Mouse (Mus musculus): ENCODE data around the gene Rabggtb. TPM values are rescaled to one million over a fixed set of nuclear protein-coding genes. Genes with fewer than 3 reads are reported as not detected.
A peak's percentile ranks its signal among the peaks of the same experiment; 100 is the strongest.

The Rabggtb gene
- total and polyA plus RNA-seq, 3 experiments = 223 to 316 (median 256) TPM

GRCm38 (mm10) chr3:153871396-153871795, 41.4 kb downstream of the Rabggtb start:
- Histone ChIP-seq H3K4me2 (ENCODE audit: insufficient read depth, low read depth, poor library complexity, severe bottlenecking) (no peak overlapping the region), H3K27ac (ENCODE audit: insufficient read depth, low read depth) (no peak overlapping the region), H3K9me3 (replicated peaks; ENCODE audit: low read length) (no peaks in the 10 kb centered on the region), H3K4me1 (ENCODE audit: control insufficient read depth in 1 of 2, insufficient read depth in 2 of 2) (no peaks in the 10 kb centered on the region), H3K27me3 (replicated peaks) (no peaks in the 10 kb centered on the region), H3K4me3 (replicated peaks in 1 of 3; ENCODE audit: low read depth in 2 of 3, low read length in 2 of 3, poor library complexity in 1 of 3) (no peak overlapping the region), H3K36me3 (replicated peaks in 1 of 2; ENCODE audit: control insufficient read depth in 1 of 2, insufficient read depth in 1 of 2, low read length in 1 of 2) (peaks cover 0 to 2% of the 10 kb centered on the region in 2 experiments), H3K9ac (ENCODE audit: insufficient read depth, low read depth) (no peak overlapping the region), H3K79me2 (replicated peaks; ENCODE audit: control insufficient read depth, extremely low read depth, insufficient read depth, poor library complexity, severe bottlenecking) (no peaks in the 10 kb centered on the region; the same call in 1 of the 2 replicates)
- in situ Hi-C loops (cut with MboI; ENCODE audit: low pct_ligation_motif_present, low pct_unique_long_range_greater_than_20kb, low sequenced_read_pairs) = no loop called here
- TF ChIP-seq USF1 (IDR thresholded peaks at IDR 0.05; ENCODE audit: low read depth, low read length) = no peak
- TF ChIP-seq RCOR1 (conservative IDR thresholded peaks at IDR 0.05; ENCODE audit: low read depth, low read length) = no peak
- TF ChIP-seq CHD2 (IDR thresholded peaks at IDR 0.05; ENCODE audit: low read length) = no peak
- no peak for TF ChIP-seq TCF12 (IDR thresholded peaks at IDR 0.05; ENCODE audit: low read depth, low read length)
- no peak for TF ChIP-seq MAZ (IDR thresholded peaks at IDR 0.05; ENCODE audit: low read depth, low read length)
- no peak for TF ChIP-seq MYC (IDR thresholded peaks at IDR 0.05; ENCODE audit: low read depth, low read length)
- TF ChIP-seq PAX5 (IDR thresholded peaks at IDR 0.05; ENCODE audit: low read length) = no peak
- no peak for TF ChIP-seq MAX (IDR thresholded peaks at IDR 0.05; ENCODE audit: low read length)
- TF ChIP-seq MEF2A (IDR thresholded peaks at IDR 0.05; ENCODE audit: borderline replicate concordance, low read depth, low read length) = no peak
- TF ChIP-seq JUN (IDR thresholded peaks at IDR 0.05; ENCODE audit: insufficient read depth, low read depth, low read length) = no peak
- TF ChIP-seq NRF1 (IDR thresholded peaks at IDR 0.05; ENCODE audit: low read depth, low read length) = no peak
- TF ChIP-seq CTCF (conservative IDR thresholded peaks at IDR 0.05 in 1 of 2, IDR thresholded peaks at IDR 0.05 in 1 of 2; ENCODE audit: low read depth in 2 of 2, low read length in 2 of 2) = no peak
- no peak for TF ChIP-seq ELF1 (IDR thresholded peaks at IDR 0.05; ENCODE audit: low read depth, low read length)
- no peak for DNase-seq (ENCODE audit: extremely low read depth)
- dilution Hi-C loops (cut with MboI; ENCODE audit: extremely low pct_ligation_motif_present, extremely low pct_unique_long_range_greater_than_20kb, low sequenced_read_pairs) = no loop called here

GRCm38 (mm10) chr3:153867149-153868136, 45.4 kb downstream of the Rabggtb start:
- Histone ChIP-seq H3K36me3 (replicated peaks in 1 of 2; ENCODE audit: control insufficient read depth in 1 of 2, insufficient read depth in 1 of 2, low read length in 1 of 2) (peaks cover 0 to 2% of the 10 kb centered on the region in 2 experiments), H3K4me2 (ENCODE audit: insufficient read depth, low read depth, poor library complexity, severe bottlenecking) (no peak overlapping the region), H3K9ac (ENCODE audit: insufficient read depth, low read depth) (no peak overlapping the region), H3K9me3 (replicated peaks; ENCODE audit: low read length) (no peaks in the 10 kb centered on the region), H3K4me1 (ENCODE audit: control insufficient read depth in 1 of 2, insufficient read depth in 2 of 2) (peaks cover 0 to 6% of the 10 kb centered on the region in 2 experiments; a peak in 2 of 4 replicates), H3K79me2 (replicated peaks; ENCODE audit: control insufficient read depth, extremely low read depth, insufficient read depth, poor library complexity, severe bottlenecking) (no peaks in the 10 kb centered on the region; the same call in 1 of the 2 replicates), H3K27me3 (replicated peaks) (no peaks in the 10 kb centered on the region), H3K4me3 (replicated peaks in 1 of 3; ENCODE audit: low read depth in 2 of 3, low read length in 2 of 3, poor library complexity in 1 of 3) (no peak overlapping the region), H3K27ac (ENCODE audit: insufficient read depth, low read depth) (no peak overlapping the region)
- dilution Hi-C loops (cut with MboI; ENCODE audit: extremely low pct_ligation_motif_present, extremely low pct_unique_long_range_greater_than_20kb, low sequenced_read_pairs) = no loop called here
- in situ Hi-C loops (cut with MboI; ENCODE audit: low pct_ligation_motif_present, low pct_unique_long_range_greater_than_20kb, low sequenced_read_pairs) = no loop called here
- DNase-seq (ENCODE audit: extremely low read depth) = no peak
- TF ChIP-seq RAD21 (IDR thresholded peaks at IDR 0.05; ENCODE audit: low read depth, low read length) (peak; percentile 12), RCOR1 (conservative IDR thresholded peaks at IDR 0.05; ENCODE audit: low read depth, low read length) (no peak), CTCF (conservative IDR thresholded peaks at IDR 0.05 in 1 of 2, IDR thresholded peaks at IDR 0.05 in 1 of 2; ENCODE audit: low read depth in 2 of 2, low read length in 2 of 2) (peak in 1 of 2 experiments; percentile 38; a peak in 2 of 4 replicates)

Measured in CH12.LX (cell line).